Mouse (Mus musculus) intestine, postnatal 0 days (tissue): Measurements from ENCODE around the gene Galnt10. TPM values are rescaled to one million over a fixed set of nuclear protein-coding genes. Genes with fewer than 3 reads are reported as not detected.

ENCODE experiments used
- ATAC-seq: fragments of 200-750 bp; cut with Nextera tagmentation; 2 replicates; pipeline ENCODE4 v1.8.0; 2017; ENCODE audit warnings: mild to moderate bottlenecking, moderate TSS enrichment, moderate library complexity
- H3K27ac ChIP-seq: fragments of 300-500 bp; sonication (generic); 2 replicates; pipeline ENCODE4 v1.5.1; 2014; ENCODE audit warnings: mild to moderate bottlenecking, low read depth, low read length, moderate library complexity
- H3K27me3 ChIP-seq: fragments of 300-500 bp; sonication (generic); replicated peaks from 2 replicates; pipeline ENCODE4 v1.6.1; 2014; ENCODE audit warnings: low read length, mixed read lengths; ENCODE audit not compliant: control insufficient read depth, insufficient read depth
- H3K36me3 ChIP-seq: fragments of 300-500 bp; sonication (generic); 2 replicates; pipeline ENCODE4 v1.6.1; 2014; ENCODE audit warnings: mild to moderate bottlenecking, moderate library complexity; ENCODE audit not compliant: control insufficient read depth, insufficient read depth
- H3K4me1 ChIP-seq: fragments of 300-500 bp; sonication (generic); replicated peaks from 2 replicates; pipeline ENCODE4 v1.6.1; 2014; ENCODE audit warnings: antibody characterized with exemption, low read length, mixed read lengths; ENCODE audit not compliant: control insufficient read depth, insufficient read depth
- H3K4me2 ChIP-seq: fragments of 300-500 bp; sonication (generic); replicated peaks from 2 replicates; pipeline ENCODE4 v1.6.1; 2014; ENCODE audit warnings: low read depth, mild to moderate bottlenecking, moderate library complexity
- H3K4me3 ChIP-seq: fragments of 300-500 bp; sonication (generic); 2 replicates; pipeline ENCODE4 v1.5.1; 2014; ENCODE audit warnings: low read depth, low read length
- H3K9ac ChIP-seq: fragments of 300-500 bp; sonication (generic); 2 replicates; pipeline ENCODE4 v1.6.1; 2014; ENCODE audit warnings: mild to moderate bottlenecking, low read depth, low read length
- H3K9me3 ChIP-seq: fragments of 300-500 bp; sonication (generic); 2 replicates; pipeline ENCODE4 v1.6.1; 2016; ENCODE audit warnings: mixed run types; ENCODE audit not compliant: control insufficient read depth
- CTCF ChIP-seq: sonication (generic); IDR thresholded peaks from 2 replicates; pipeline ENCODE4 v1.5.1; 2016; ENCODE audit warnings: low read depth, mild to moderate bottlenecking, control low read depth, antibody characterized with exemption, moderate library complexity
- WGBS: fragments of 180-500 bp; shearing (Covaris S2); extraction: QIAGEN DNeasy Blood & Tissue Kit; methylation state at CpG from one replicate; pipeline ENCODE4 v1.1.7; 2014; 5-methylcytosine and 5-hydroxymethylcytosine counted together
- polyA plus RNA-seq: library from polyadenylated mRNA; unstranded; fragments of >200 nt; fragmentation: Nextera tagmentation; extraction: Ambion mirVana; gene quantifications from 2 replicates; pipeline ENCODE4 v1.2.1, GENCODE M21; 2015

The Galnt10 gene
- polyA plus RNA-seq, 1 experiment from 2014 or later: 22.5 TPM

- no peak for TF ChIP-seq CTCF
- H3K36me3 ChIP-seq: peaks cover 10% of the 10 kb centered on the region; the same call in 1 of the 2 replicates
- H3K4me2 ChIP-seq: peak overlapping the region; percentile 97
- peak overlapping the region; percentile 83; the same call in 1 of the 2 replicates for H3K27ac ChIP-seq
- WGBS: 2% methylated on average over 18 of the region's 18 CpGs
- ATAC-seq: no peak
- H3K4me3 ChIP-seq: peak overlapping the region; percentile 88
- peaks cover 8% of the 10 kb centered on the region; the same call in 1 of the 2 replicates for H3K4me1 ChIP-seq
- peak overlapping the region; percentile 90 for H3K9ac ChIP-seq
- H3K9me3 ChIP-seq: no peaks in the 10 kb centered on the region
- H3K27me3 ChIP-seq: no peaks in the 10 kb centered on the region
These were observed 157.2 kb downstream of the Galnt10 start for GRCm38 (mm10) chr11:57802511-57802870.

GRCm38 (mm10) chr11:57805047-57805446 is 159.8 kb downstream of the Galnt10 start:
- Histone ChIP-seq H3K4me2 (no peak overlapping the region), H3K36me3 (peaks cover 17% of the 10 kb centered on the region), H3K4me1 (peaks cover 7% of the 10 kb centered on the region; the same call in 1 of the 2 replicates), H3K9me3 (no peaks in the 10 kb centered on the region), H3K4me3 (no peak overlapping the region), H3K9ac (no peak overlapping the region), H3K27ac (no peak overlapping the region), H3K27me3 (no peaks in the 10 kb centered on the region)
- no peak for ATAC-seq
- TF ChIP-seq CTCF: no peak
- 55% methylated on average over 3 of the region's 3 CpGs for WGBS

GRCm38 (mm10) chr11:57809017-57809731 is 163.9 kb downstream of the Galnt10 start:
- ATAC-seq: peak; percentile 68
- peaks cover 34% of the 10 kb centered on the region for H3K36me3 ChIP-seq
- H3K9ac ChIP-seq: no peak overlapping the region
- H3K27me3 ChIP-seq: no peaks in the 10 kb centered on the region
- no peaks in the 10 kb centered on the region; the same call in 1 of the 2 replicates for H3K4me1 ChIP-seq
- H3K4me2 ChIP-seq: peak overlapping the region; percentile 30
- H3K4me3 ChIP-seq: no peak overlapping the region
- no peak for TF ChIP-seq CTCF
- 75% methylated on average over 17 of the region's 17 CpGs for WGBS
- no peaks in the 10 kb centered on the region for H3K9me3 ChIP-seq
- peak overlapping the region; percentile 60 for H3K27ac ChIP-seq

GRCm38 (mm10) chr11:57809732-57810098 is 164.5 kb downstream of the Galnt10 start:
- H3K9ac ChIP-seq: no peak overlapping the region
- no peaks in the 10 kb centered on the region for H3K9me3 ChIP-seq
- TF ChIP-seq CTCF: no peak
- H3K4me2 ChIP-seq: peak overlapping the region; percentile 30
- no peak overlapping the region for H3K4me3 ChIP-seq
- H3K36me3 ChIP-seq: peaks cover 34% of the 10 kb centered on the region
- ATAC-seq: peak; percentile 76
- no peaks in the 10 kb centered on the region for H3K27me3 ChIP-seq
- no peaks in the 10 kb centered on the region; the same call in 1 of the 2 replicates for H3K4me1 ChIP-seq
- WGBS: 42% methylated on average over 8 of the region's 8 CpGs
- H3K27ac ChIP-seq: peak overlapping the region; percentile 60

GRCm38 (mm10) chr11:57811006-57811405 is 165.8 kb downstream of the Galnt10 start:
- Histone ChIP-seq H3K4me2 (no peak overlapping the region), H3K36me3 (peaks cover 37% of the 10 kb centered on the region), H3K27ac (no peak overlapping the region), H3K27me3 (no peaks in the 10 kb centered on the region), H3K4me3 (no peak overlapping the region), H3K4me1 (no peaks in the 10 kb centered on the region; the same call in 1 of the 2 replicates), H3K9ac (no peak overlapping the region), H3K9me3 (no peaks in the 10 kb centered on the region)
- no peak for ATAC-seq
- 91% methylated on average over 7 of the region's 7 CpGs for WGBS
- no peak for TF ChIP-seq CTCF

GRCm38 (mm10) chr11:57812212-57812611 is 167.0 kb downstream of the Galnt10 start:
- Histone ChIP-seq H3K9me3 (no peaks in the 10 kb centered on the region), H3K27me3 (no peaks in the 10 kb centered on the region), H3K4me2 (no peak overlapping the region), H3K4me1 (no peaks in the 10 kb centered on the region; the same call in 1 of the 2 replicates), H3K9ac (no peak overlapping the region), H3K4me3 (no peak overlapping the region), H3K27ac (no peak overlapping the region; the same call in 1 of the 2 replicates), H3K36me3 (peaks cover 30% of the 10 kb centered on the region)
- TF ChIP-seq CTCF: no peak
- WGBS: 96% methylated on average over 8 of the region's 8 CpGs
- no peak for ATAC-seq
